Mouse (Mus musculus) thymus, adult 2 months (tissue): ENCODE measurements at regions not wholly inside any gene's neighbourhood (a gene's known extent, or its start where the extent isn't known, plus 50 kb on each side); places are given as distances from the start of the nearest gene placed in this dataset.

Experiments
- CTCF ChIP-seq: fragments of 200-500 bp; IDR thresholded peaks from 2 replicates; pipeline ENCODE4 v1.5.1; 2012; ENCODE audit warnings: mild to moderate bottlenecking, control low read depth, low read length, moderate library complexity, borderline replicate concordance; ENCODE audit not compliant: control insufficient read depth, poor library complexity, insufficient read depth; ENCODE audit errors: extremely low read depth
- POLR2A ChIP-seq: fragments of 200-500 bp; IDR thresholded peaks from 2 replicates; pipeline ENCODE4 v1.6.1; 2012; ENCODE audit warnings: mild to moderate bottlenecking, low read length, control low read depth, moderate library complexity; ENCODE audit not compliant: control insufficient read depth, poor library complexity, insufficient read depth; ENCODE audit errors: extremely low read depth

DNA sequence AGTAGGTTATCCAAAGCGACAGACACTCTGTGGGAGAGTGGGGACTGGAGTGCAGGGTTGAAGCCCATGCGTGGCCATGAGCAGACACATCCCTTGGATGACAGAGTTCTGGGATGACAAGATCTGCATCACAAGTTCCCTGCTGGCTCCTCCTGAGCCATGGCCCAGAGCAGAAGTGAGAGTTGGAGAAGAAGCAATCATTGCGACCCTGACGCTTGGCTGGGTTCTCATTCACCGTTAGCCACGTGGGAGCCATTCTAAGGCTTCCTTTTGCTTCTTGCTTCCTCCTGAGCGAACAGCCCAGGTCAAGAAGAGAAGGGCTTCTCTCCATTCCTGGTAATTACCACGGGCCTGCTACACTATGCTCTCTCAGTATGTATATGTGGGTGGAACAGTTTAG, 244.6 kb downstream of the Foxo1 start:
- no peak for TF ChIP-seq POLR2A
- no peak for TF ChIP-seq CTCF
